Mouse (Mus musculus) hindbrain, embryonic 11.5 days (tissue): ENCODE results near the gene Tmem161a. TPM values are rescaled to one million over a fixed set of nuclear protein-coding genes. Genes with fewer than 3 reads are reported as not detected.

ENCODE experiments used
- polyA plus RNA-seq: library from polyadenylated mRNA; unstranded; fragments of >200 nt; fragmentation: Nextera tagmentation; extraction: Ambion mirVana; gene quantifications from 2 replicates; pipeline ENCODE4 v1.2.1, GENCODE M21; 2014

Gene Tmem161a
- polyA plus RNA-seq, 1 experiment from 2014 or later = 22.3 TPM

Other genes with a start within 250 kb of the Tmem161a start
- 48.8 and 62.0 TPM in 2 replicates for gene Gatad2a, start 176.0 kb upstream of the Tmem161a start, polyA plus RNA-seq
- gene Mau2, start 129.6 kb upstream of the Tmem161a start, polyA plus RNA-seq = 51.1 and 52.1 TPM in 2 replicates
- gene Sugp1, start 129.5 kb upstream of the Tmem161a start, polyA plus RNA-seq = 34.5 and 35.4 TPM in 2 replicates
- gene Tm6sf2, start 99.4 kb upstream of the Tmem161a start, polyA plus RNA-seq = 0.86 and 1.4 TPM in 2 replicates
- gene Hapln4, start 88.9 kb upstream of the Tmem161a start, polyA plus RNA-seq = 0.22 TPM in 1 of 2 replicates, not detected in the other
- 71.3 and 74.5 TPM in 2 replicates for gene Ncan, start 51.5 kb upstream of the Tmem161a start, polyA plus RNA-seq
- 16.7 and 19.2 TPM in 2 replicates for gene Nr2c2ap, start 41.0 kb upstream of the Tmem161a start, polyA plus RNA-seq
- gene Rfxank, start 33.2 kb upstream of the Tmem161a start, polyA plus RNA-seq = 10.9 and 14.6 TPM in 2 replicates
- 48.4 and 49.0 TPM in 2 replicates for gene Borcs8, start 32.9 kb upstream of the Tmem161a start, polyA plus RNA-seq
- 0.28 and 0.32 TPM in 2 replicates for gene Mef2b, start 32.6 kb upstream of the Tmem161a start, polyA plus RNA-seq
- gene Slc25a42, start 39.9 kb downstream of the Tmem161a start, polyA plus RNA-seq = 1.5 and 2.0 TPM in 2 replicates
- 46.5 and 46.8 TPM in 2 replicates for gene Sugp2, start 61.9 kb downstream of the Tmem161a start, polyA plus RNA-seq
- gene Armc6, start 62.1 kb downstream of the Tmem161a start, polyA plus RNA-seq = 34.0 and 37.5 TPM in 2 replicates
- gene Homer3, start 110.5 kb downstream of the Tmem161a start, polyA plus RNA-seq = 50.4 and 51.6 TPM in 2 replicates
- 43.3 and 50.1 TPM in 2 replicates for gene Ddx49, start 130.1 kb downstream of the Tmem161a start, polyA plus RNA-seq
- 268 and 278 TPM in 2 replicates for gene Cope, start 130.2 kb downstream of the Tmem161a start, polyA plus RNA-seq
- 5.7 and 6.2 TPM in 2 replicates for gene Cers1, start 143.4 kb downstream of the Tmem161a start, polyA plus RNA-seq
- gene Gdf1, start 157.5 kb downstream of the Tmem161a start, polyA plus RNA-seq = 1.3 TPM in 2 replicates
- 21.4 TPM in 2 replicates for gene Upf1, start 180.9 kb downstream of the Tmem161a start, polyA plus RNA-seq
- 0.08 and 0.11 TPM in 2 replicates for gene Comp, start 201.2 kb downstream of the Tmem161a start, polyA plus RNA-seq